Mouse (Mus musculus) small intestine, adult 2 months (tissue): Measurements from ENCODE around the gene Tox2. TPM values are rescaled to one million over a fixed set of nuclear protein-coding genes. Genes with fewer than 3 reads are reported as not detected.

Experiments
- H3K27ac ChIP-seq: fragments of 200-500 bp; 2 replicates; pipeline ENCODE4 v1.5.1; 2012; ENCODE audit warnings: low read depth, low read length, control low read depth, inconsistent platforms; ENCODE audit not compliant: insufficient read depth
- H3K27me3 ChIP-seq: fragments of 200-500 bp; 2 replicates; pipeline ENCODE4 v1.6.1; 2012; ENCODE audit warnings: mild to moderate bottlenecking, moderate library complexity, low read length, inconsistent platforms; ENCODE audit not compliant: control insufficient read depth, insufficient read depth
- H3K36me3 ChIP-seq: fragments of 200-500 bp; 2 replicates; pipeline ENCODE4 v1.6.1; 2012; ENCODE audit warnings: mild to moderate bottlenecking, low read length, control low read depth, inconsistent platforms; ENCODE audit not compliant: control insufficient read depth, insufficient read depth
- H3K4me1 ChIP-seq: fragments of 200-500 bp; 2 replicates; pipeline ENCODE4 v1.6.1; 2012; ENCODE audit warnings: low read length, inconsistent platforms, mixed read lengths; ENCODE audit not compliant: control insufficient read depth, insufficient read depth, insufficient read length
- H3K4me3 ChIP-seq: fragments of 200-500 bp; 2 replicates; pipeline ENCODE4 v1.5.1; 2012; ENCODE audit warnings: low read depth, mild to moderate bottlenecking, control low read depth, inconsistent platforms, low read length, moderate library complexity
- CTCF ChIP-seq: fragments of 200-500 bp; IDR thresholded peaks from 2 replicates; pipeline ENCODE4 v1.5.1; 2012; ENCODE audit warnings: low read depth, mild to moderate bottlenecking, control low read depth, inconsistent platforms, low read length, moderate library complexity, mixed read lengths; ENCODE audit not compliant: insufficient replicate concordance, insufficient read length; ENCODE audit errors: extremely low read depth
- POLR2A ChIP-seq: fragments of 200-500 bp; IDR thresholded peaks from 2 replicates; pipeline ENCODE4 v1.6.1; 2012; ENCODE audit warnings: low read depth, mild to moderate bottlenecking, control low read depth, inconsistent platforms, low read length, moderate library complexity
- WGBS: fragments of 180-500 bp; shearing (Covaris S2); methylation state at CpG from one replicate; pipeline ENCODE4 v1.1.7; 2018; 5-methylcytosine and 5-hydroxymethylcytosine counted together
- polyA plus RNA-seq: library from polyadenylated mRNA; depleted of rRNA; stranded (reverse); fragments of >200 nt; gene quantifications from 2 replicates; pipeline ENCODE4 v1.2.3, GENCODE M21; 2012; rRNA removed

The Tox2 gene
- polyA plus RNA-seq: 5.3 and 15.1 TPM in 2 replicates

DNA sequence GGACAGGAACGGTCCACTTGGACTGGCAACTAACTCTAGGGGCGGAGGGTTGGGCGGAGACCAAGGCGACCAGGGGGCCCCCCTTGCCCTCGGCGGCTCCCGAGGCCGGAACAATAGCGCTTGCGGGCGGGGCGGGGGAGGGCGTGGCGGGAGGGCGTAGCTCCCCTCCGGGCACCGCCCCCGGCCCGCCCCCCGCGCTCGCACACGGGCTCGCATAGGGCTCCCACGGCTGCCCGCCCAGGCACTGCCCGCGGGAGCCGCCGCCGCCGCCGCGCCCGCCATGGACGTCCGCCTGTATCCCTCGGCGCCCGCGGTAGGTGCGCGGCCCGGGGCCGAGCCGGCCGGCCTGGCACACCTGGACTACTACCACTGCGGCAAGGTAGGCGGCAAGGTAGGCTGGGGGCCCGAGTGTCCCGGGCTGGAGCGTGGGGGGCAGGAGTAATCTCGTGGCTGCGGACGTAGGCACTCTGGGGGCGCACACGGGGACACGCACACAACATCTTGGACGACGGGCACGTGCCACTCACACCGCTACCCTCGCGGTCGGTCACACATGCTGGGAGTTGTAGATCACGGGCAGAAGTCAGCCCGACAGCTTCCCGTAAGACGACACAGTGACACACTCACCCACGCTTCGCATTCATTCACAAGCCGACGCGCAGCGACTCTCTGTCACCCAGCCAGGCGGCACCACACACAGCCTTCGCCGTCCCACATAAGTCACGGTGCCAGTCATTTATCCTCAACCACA lies at the start of gene Tox2:
Tox2 (plus strand) TSS at position 242 of the 751 bp plus-strand sequence.
- peaks cover 47% of the 10 kb centered on the region for H3K27me3 ChIP-seq
- H3K27ac ChIP-seq: no peak within 1 kb of the TSS
- peaks cover 16% of the 10 kb centered on the region for H3K4me1 ChIP-seq

GRCm38 (mm10) chr2:163154673-163155072 lies 48.3 kb upstream of the Tox2 start:
- H3K36me3 ChIP-seq: no peaks in the 10 kb centered on the region
- WGBS: 70% methylated on average over 8 of the region's 8 CpGs

More for the DNA sequence above, at the start of gene Tox2:
- 1% methylated on average over 77 of the region's 79 CpGs for WGBS
- no peaks in the 10 kb centered on the region for H3K36me3 ChIP-seq
- peak within 1 kb of the TSS; percentile 61 for H3K4me3 ChIP-seq
- TF ChIP-seq POLR2A (no peak), CTCF (no peak)

GRCm38 (mm10) chr2:163158979-163159378 lies 43.9 kb upstream of the Tox2 start:
- Histone ChIP-seq H3K27ac (no peak overlapping the region), H3K4me3 (no peak overlapping the region), H3K4me1 (no peaks in the 10 kb centered on the region), H3K27me3 (no peaks in the 10 kb centered on the region), H3K36me3 (no peaks in the 10 kb centered on the region)
- TF ChIP-seq POLR2A: no peak
- no peak for TF ChIP-seq CTCF
- WGBS: 85% methylated on average over 9 of the region's 9 CpGs

More at GRCm38 (mm10) chr2:163154673-163155072, 48.3 kb upstream of the Tox2 start:
- H3K4me3 ChIP-seq: no peak overlapping the region
- H3K27ac ChIP-seq: no peak overlapping the region
- 0 out of 2 replicates have a peak, but pooled peaks cover under 1% of the 10 kb centered on the region for H3K27me3 ChIP-seq
- H3K4me1 ChIP-seq: no peaks in the 10 kb centered on the region
- no peak for TF ChIP-seq POLR2A
- no peak for TF ChIP-seq CTCF

DNA sequence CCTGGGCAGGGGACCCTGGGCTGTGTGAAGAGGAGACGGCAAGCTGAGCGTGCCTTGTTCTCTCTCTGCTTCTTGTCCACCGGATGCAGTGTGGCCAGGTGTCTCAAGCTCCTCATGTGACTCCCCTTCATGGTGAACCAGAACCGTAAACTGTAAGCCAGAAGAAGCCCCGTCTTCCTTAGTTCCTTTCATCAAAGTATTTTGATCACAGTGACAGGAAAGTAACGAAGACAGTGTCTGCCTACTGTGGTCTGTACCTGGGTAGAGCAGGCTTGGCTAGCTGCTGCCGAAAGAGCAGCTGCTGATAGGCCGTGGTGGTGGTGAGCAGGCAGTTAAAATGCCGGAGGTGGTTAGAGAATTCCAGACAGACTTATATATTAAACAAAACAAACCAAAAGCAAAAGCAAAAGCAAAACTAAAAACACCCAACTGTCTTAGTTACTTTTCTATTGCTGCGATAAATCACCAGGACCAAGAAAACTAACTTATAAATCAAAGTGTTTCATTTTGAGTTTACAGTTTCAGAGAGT lies 38.4 kb upstream of the Tox2 start:
- Histone ChIP-seq H3K4me3 (peak overlapping the region; percentile 36), H3K27me3 (no peaks in the 10 kb centered on the region)
- WGBS: 44% methylated on average over 10 of the region's 10 CpGs

DNA sequence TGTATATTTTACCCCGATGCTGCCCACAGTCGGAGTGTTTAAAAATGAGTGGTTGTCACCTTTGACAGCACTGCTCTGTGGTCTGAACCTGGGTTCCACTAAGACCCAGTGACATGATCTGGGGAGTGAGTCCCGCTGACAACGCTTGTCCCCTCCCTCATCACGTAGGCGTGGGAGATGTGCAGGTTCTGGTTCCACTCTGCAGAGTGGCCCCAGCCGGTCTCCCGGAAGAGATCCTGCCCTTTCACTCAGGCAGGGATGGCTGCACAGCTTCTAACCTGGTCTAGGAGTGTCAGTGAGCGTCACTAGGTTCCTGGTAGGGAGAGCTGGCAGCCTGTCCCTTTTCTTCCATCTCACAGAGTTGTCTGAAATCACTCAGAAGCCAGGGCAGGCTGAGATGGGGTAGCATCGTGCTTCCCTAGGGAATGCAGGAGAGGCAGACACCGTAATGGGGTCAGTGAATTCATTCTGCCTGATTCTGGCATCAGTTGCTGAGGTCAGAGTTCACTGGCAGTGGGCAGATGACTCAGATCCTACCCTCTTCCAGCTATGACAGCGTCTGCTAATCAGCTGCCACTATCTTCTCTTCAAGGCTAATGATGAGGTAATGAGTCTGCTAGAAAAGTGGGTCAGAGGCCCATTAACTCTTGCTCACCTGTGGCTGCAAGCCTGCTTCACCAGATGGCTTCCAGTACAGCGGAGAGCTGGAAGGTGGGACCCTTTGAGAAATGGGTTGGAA lies 36.7 kb upstream of the Tox2 start:
- TF ChIP-seq POLR2A: no peak
- no peak for TF ChIP-seq CTCF
- 33% methylated on average over 13 of the region's 13 CpGs for WGBS
- H3K4me3 ChIP-seq: 0 out of 2 replicates have a peak overlapping the region, but pooled peaks have one; percentile 7
- H3K27me3 ChIP-seq: no peaks in the 10 kb centered on the region
- H3K4me1 ChIP-seq: peaks cover 15% of the 10 kb centered on the region; the same call in 1 of the 2 replicates
- no peaks in the 10 kb centered on the region for H3K36me3 ChIP-seq
- no peak overlapping the region for H3K27ac ChIP-seq

More for the DNA sequence above, 38.4 kb upstream of the Tox2 start:
- H3K4me1 ChIP-seq: peaks cover 15% of the 10 kb centered on the region; the same call in 1 of the 2 replicates
- no peaks in the 10 kb centered on the region for H3K36me3 ChIP-seq
- no peak overlapping the region for H3K27ac ChIP-seq
- TF ChIP-seq CTCF (no peak), POLR2A (no peak)

- 91% methylated on average over 11 of the region's 11 CpGs for WGBS
- H3K36me3 ChIP-seq: no peaks in the 10 kb centered on the region
- H3K27ac ChIP-seq: no peak overlapping the region
- TF ChIP-seq POLR2A (no peak), CTCF (no peak)
- 0 out of 2 replicates have a peak, but pooled peaks cover under 1% of the 10 kb centered on the region for H3K4me1 ChIP-seq
- no peaks in the 10 kb centered on the region for H3K27me3 ChIP-seq
- no peak overlapping the region for H3K4me3 ChIP-seq
Measured at GRCm38 (mm10) chr2:163171891-163172290, 31.0 kb upstream of the Tox2 start.
